Mouse (Mus musculus): ENCODE data around the gene Fgf12.

DNA sequence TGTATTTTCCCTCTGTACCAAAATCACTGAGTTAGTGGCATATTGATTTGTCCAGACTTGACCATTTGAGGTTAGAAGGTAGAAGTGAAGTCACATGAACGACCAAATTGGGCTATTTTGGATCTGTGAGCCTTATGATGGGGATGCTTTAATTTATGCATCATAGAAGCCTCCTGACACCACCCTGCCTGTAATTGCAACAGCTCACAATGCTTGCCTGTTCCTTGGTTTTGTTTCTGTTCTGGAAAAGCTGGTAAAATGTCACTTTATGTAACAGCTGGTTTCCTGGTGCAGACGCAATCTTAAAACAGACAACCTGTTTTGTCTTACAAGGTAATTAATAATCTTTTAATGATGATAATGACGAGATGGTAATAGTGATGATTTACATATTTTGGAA lies 213.4 kb downstream of the Fgf12 start:
- TF ChIP-seq CTCF (IDR thresholded peaks at IDR 0.05; ENCODE audit: low read depth), result no peak
- no peak for TF ChIP-seq EP300 (optimal IDR thresholded peaks at IDR 0.05)
